Mouse (Mus musculus): ENCODE measurements around the gene Tmem165.

DNA sequence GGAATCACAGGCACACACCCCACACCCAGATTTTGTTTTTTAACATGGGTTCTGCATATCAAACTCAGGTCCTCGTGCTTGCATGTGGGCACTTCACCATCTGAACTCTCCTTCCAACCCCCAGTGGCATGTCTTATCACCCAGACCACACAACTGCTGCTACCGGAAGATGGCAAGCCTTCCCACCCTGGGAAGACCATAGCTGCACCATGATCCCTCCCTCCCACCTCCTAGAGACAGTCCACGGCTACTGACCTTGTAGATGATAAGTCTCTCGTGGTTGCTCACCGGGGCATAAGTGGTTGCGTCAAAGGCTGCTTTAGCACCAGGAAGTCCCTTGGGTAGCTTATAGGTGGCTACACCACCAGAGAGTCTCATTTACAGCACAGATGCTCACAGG lies 22.2 kb upstream of the Tmem165 start:
- TF ChIP-seq POLR2A (IDR thresholded peaks at IDR 0.05; ENCODE audit: insufficient read depth, low read depth, low read length) (no peak), CTCF (IDR thresholded peaks at IDR 0.05; ENCODE audit: insufficient read depth, low read depth, low read length) (no peak)
